Mouse (Mus musculus) megakaryocyte, embryonic 14.5 days (primary cell): ENCODE data around the gene Olfr594.
"Not testable (repeated sequence)": the region's sequence is repeated elsewhere in the genome, so short reads cannot be mapped to it uniquely, and the experiment has no call there.

Source experiments
- FLI1 ChIP-seq: IDR thresholded peaks from 2 replicates; pipeline ENCODE4 v1.6.1; 2012; ENCODE audit warnings: low read length, inconsistent platforms, mixed read lengths
- GATA1 ChIP-seq: IDR thresholded peaks from 3 replicates; pipeline ENCODE4 v1.6.1; 2012; ENCODE audit warnings: mixed read lengths, low read length, inconsistent platforms, borderline replicate concordance

DNA sequence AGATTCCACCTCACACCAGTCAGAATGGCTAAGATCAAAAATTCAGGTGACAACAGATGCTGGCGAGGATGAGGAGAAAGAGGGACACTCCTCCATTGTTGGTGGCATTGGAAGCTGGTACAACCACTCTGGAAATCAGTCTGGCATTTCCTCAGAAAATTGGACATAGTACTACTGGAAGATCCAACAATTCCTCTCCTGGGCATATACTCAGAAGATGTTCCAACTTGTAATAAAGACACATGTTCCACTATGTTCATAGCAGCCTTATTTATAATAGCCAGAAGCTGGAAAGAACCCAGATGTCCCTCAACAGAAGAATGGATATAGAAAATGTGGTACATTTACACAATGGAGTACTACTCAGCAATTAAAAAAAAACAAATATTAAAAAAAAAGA lies 32.3 kb upstream of the Olfr594 start, which contains the start of gene Olfr592:
- TF ChIP-seq GATA1, FLI1: not testable (repeated sequence)
